Mouse (Mus musculus) c-Kit-positive CD71-negative TER-119-negative erythroid progenitor cells, embryonic 14.5 days (primary cell): ENCODE results near the gene Gm21915.

Experiments
- DNase-seq: peaks from one replicate; pipeline ENCODE4 v3.0.0-alpha.2; 2013; ENCODE audit warnings: low read depth

Gm21915 gene

DNA sequence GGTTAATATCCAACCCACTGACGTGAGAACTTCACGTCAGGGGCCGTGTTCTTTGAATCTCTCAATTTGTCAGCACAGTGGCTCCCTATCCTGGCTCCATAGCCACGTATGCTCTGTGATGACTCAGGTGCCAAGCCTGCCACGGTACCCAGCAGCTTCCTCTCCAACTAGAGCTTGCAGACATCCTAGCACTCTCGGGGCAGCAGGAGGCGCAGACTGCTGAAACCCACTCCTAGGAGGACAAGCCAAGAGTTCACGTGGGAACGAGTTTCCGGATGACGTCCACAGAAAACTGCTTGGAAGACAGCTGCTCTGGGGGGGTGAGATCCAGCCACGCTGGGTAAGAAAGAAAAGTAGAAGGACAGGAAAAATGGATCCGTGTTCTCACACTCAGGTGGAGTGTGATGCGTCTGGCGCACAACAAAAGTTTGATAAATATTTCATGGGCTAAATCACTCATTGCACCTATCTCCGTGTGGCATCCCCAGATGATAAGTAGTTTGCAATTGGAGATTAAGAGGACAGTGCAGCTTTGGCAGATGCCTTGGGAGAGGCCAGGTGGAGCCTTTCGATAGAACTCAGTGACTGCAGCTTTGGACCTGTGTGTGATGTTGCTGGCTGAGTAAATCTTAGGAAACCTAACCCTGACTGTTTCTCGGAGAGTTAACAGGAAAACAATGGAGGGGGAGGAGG is 46.9 kb downstream of the Gm21915 start:
- DNase-seq = no peak

- DNase-seq = no peak
Observed at GRCm38 (mm10) chr9:40717875-40718185, 47.4 kb downstream of the Gm21915 start.
